Mouse (Mus musculus): ENCODE measurements around the gene Ap1m2. TPM values are rescaled to one million over a fixed set of nuclear protein-coding genes. Genes with fewer than 3 reads are reported as not detected.

The Ap1m2 gene
- polyA plus RNA-seq, 1 experiment from 2014 or later = 77.7 TPM

DNA sequence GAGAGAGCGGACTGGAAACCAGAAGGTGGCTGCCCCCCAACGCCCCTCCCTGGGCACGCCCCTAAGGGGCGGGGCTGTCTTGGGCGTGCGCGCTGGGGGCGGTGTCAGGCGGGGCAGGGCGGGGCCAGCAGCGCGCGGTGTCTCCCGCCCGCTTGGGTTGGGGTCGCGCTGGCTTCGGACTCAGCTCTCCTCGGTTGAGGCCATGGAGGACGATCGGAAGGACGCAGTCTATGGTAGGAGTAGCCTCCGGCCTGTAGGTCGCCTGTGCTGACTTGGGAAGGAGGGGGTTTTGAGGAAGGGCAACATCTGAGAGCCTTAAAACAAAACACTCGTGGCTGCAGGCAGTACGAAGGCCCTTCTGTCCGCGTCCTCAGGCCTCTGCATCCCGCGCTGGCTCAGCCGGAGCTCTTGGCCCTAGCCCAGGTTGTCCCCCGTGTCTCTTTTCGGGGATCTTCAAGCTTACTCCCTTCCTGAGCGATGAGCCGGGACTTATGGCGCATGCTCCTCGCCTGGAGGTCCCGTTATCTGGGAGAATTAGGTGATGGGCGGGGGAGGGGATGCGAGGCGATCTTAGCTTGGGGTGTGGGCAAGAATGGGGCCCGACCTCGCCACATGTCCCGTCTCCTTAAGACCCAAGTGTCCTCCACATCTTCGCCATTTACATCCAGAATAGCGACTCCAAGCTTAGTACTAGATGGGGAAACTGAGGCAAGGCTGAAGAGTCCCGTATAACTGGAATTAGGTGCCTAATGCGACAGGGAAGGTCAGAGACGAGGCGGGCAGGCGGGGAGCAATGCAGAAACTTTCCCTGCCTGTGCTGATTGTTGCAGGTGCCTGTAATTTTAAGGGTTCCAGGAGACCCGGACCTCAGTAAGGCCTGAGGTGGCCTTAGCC lies 8.7 kb upstream of the Ap1m2 start, which contains the start of gene Slc44a2:
Gene Slc44a2, plus strand, starts transcription at position 80 of the 894 bp plus-strand sequence.
- Histone ChIP-seq H3K9me3 (replicated peaks; ENCODE audit: control insufficient read depth, low read length) (0 out of 2 replicates have a peak, but pooled peaks cover 5% of the 10 kb centered on the region), H3K4me1 (ENCODE audit: control insufficient read depth, insufficient read depth, low read length) (peaks cover 18% of the 10 kb centered on the region), H3K36me3 (ENCODE audit: control insufficient read depth, insufficient read depth, low read length) (peaks cover 4% of the 10 kb centered on the region; the same call in 1 of the 2 replicates), H3K27ac (ENCODE audit: low read length) (peak within 1 kb of the TSS; percentile 49), H3K9ac (ENCODE audit: low read length) (peak within 1 kb of the TSS; percentile 79), H3K4me2 (ENCODE audit: low read depth, low read length) (peak within 1 kb of the TSS; percentile 88), H3K4me3 (replicated peaks; ENCODE audit: low read length) (peak within 1 kb of the TSS; percentile 82), H3K27me3 (ENCODE audit: control insufficient read depth, insufficient read depth, low read length) (no peaks in the 10 kb centered on the region)
- 2% methylated on average over 52 of the region's 52 CpGs for WGBS
- ATAC-seq (ENCODE audit: insufficient read depth, low FRiP score) = peak; percentile 95

GRCm38 (mm10) chr9:21320280-21320618 lies 8.1 kb upstream of the Ap1m2 start:
- WGBS = 24% methylated on average over 4 of the region's 4 CpGs
- peak; percentile 30 for ATAC-seq (ENCODE audit: insufficient read depth, low FRiP score)
- H3K27me3 ChIP-seq (ENCODE audit: control insufficient read depth, insufficient read depth, low read length) = no peaks in the 10 kb centered on the region

DNA sequence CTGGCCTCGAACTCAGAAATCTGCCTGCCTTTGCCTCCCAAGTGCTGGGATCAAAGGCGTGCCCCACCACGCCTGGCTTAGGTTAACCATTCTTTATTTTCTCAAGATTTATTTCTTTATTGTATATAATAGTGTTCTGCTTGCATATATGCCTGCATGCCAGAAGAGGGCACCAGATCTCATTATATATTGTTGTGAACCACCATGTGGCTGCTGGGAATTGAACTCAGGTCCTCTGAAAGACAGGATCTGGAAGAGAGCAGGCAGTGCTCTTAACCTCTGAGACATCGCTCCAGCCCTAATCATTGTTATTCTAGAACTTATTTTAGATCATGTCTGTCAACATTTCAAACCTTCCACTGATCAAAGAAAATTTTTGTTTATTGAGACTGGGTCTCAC lies 7.4 kb upstream of the Ap1m2 start:
- Histone ChIP-seq H3K27ac (ENCODE audit: low read length) (no peak overlapping the region), H3K9ac (ENCODE audit: low read length) (no peak overlapping the region), H3K36me3 (ENCODE audit: control insufficient read depth, insufficient read depth, low read length) (no peaks in the 10 kb centered on the region), H3K4me1 (ENCODE audit: control insufficient read depth, insufficient read depth, low read length) (peaks cover 18% of the 10 kb centered on the region), H3K4me3 (replicated peaks; ENCODE audit: low read length) (no peak overlapping the region), H3K27me3 (ENCODE audit: control insufficient read depth, insufficient read depth, low read length) (no peaks in the 10 kb centered on the region), H3K9me3 (replicated peaks; ENCODE audit: control insufficient read depth, low read length) (0 out of 2 replicates have a peak, but pooled peaks cover 5% of the 10 kb centered on the region), H3K4me2 (ENCODE audit: low read depth, low read length) (no peak overlapping the region)
- no peak for ATAC-seq (ENCODE audit: insufficient read depth, low FRiP score)
- 91% methylated on average over 4 of the region's 4 CpGs for WGBS

More at GRCm38 (mm10) chr9:21320280-21320618, 8.1 kb upstream of the Ap1m2 start:
- Histone ChIP-seq H3K4me2 (ENCODE audit: low read depth, low read length) (peak overlapping the region; percentile 88), H3K27ac (ENCODE audit: low read length) (no peak overlapping the region), H3K9me3 (replicated peaks; ENCODE audit: control insufficient read depth, low read length) (0 out of 2 replicates have a peak, but pooled peaks cover 5% of the 10 kb centered on the region), H3K9ac (ENCODE audit: low read length) (peak overlapping the region; percentile 79), H3K36me3 (ENCODE audit: control insufficient read depth, insufficient read depth, low read length) (peaks cover 4% of the 10 kb centered on the region; the same call in 1 of the 2 replicates), H3K4me1 (ENCODE audit: control insufficient read depth, insufficient read depth, low read length) (peaks cover 18% of the 10 kb centered on the region), H3K4me3 (replicated peaks; ENCODE audit: low read length) (peak overlapping the region; percentile 82)

GRCm38 (mm10) chr9:21318792-21319191 lies 6.7 kb upstream of the Ap1m2 start:
- Histone ChIP-seq H3K9ac (ENCODE audit: low read length) (no peak overlapping the region), H3K4me2 (ENCODE audit: low read depth, low read length) (no peak overlapping the region), H3K4me3 (replicated peaks; ENCODE audit: low read length) (no peak overlapping the region), H3K9me3 (replicated peaks; ENCODE audit: control insufficient read depth, low read length) (0 out of 2 replicates have a peak, but pooled peaks cover 5% of the 10 kb centered on the region), H3K4me1 (ENCODE audit: control insufficient read depth, insufficient read depth, low read length) (peaks cover 18% of the 10 kb centered on the region), H3K27me3 (ENCODE audit: control insufficient read depth, insufficient read depth, low read length) (no peaks in the 10 kb centered on the region), H3K27ac (ENCODE audit: low read length) (no peak overlapping the region), H3K36me3 (ENCODE audit: control insufficient read depth, insufficient read depth, low read length) (no peaks in the 10 kb centered on the region)
- 91% methylated on average over 6 of the region's 6 CpGs for WGBS
- ATAC-seq (ENCODE audit: insufficient read depth, low FRiP score) = no peak

DNA sequence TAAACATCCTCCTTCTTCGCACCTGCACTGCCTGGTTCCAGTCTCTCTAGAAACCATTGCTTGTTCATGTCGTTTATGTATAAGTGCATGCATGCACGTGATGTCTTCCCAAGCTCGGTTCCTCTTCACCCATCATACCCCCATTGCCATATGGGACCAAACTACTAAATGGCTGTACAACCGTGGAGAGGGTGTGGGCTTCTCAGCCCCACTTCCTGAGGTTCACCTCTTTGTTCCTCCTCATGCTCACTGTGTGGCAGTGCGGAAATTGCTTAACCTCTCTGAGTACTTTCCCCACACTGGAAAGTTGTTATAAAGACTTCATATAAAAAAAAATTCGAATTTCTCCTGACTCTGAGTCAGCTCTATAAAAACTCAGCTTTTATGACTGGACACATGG lies 4.6 kb upstream of the Ap1m2 start:
- ATAC-seq (ENCODE audit: insufficient read depth, low FRiP score) = no peak
- 68% methylated on average over 7 of the region's 7 CpGs for WGBS

DNA sequence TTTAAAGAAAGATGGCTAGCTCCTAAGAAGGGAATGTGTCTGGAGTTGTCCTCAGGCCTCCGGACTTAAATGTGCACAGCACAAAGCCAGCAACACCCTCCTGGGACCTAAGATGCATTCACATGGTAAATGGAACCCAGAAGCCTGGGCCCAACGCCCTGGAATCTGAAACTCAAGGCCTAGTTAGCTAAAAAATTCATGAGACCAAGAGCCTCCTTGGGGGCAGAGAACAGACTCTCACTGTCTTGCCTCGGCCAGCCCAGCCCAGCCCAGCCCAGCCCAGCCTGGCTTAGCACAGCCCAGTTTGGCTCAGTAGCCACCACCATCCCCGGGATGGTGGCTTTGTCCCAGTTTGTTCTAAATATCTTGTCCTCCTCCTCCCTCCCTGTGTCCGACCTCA lies 3.3 kb upstream of the Ap1m2 start:
- Histone ChIP-seq H3K4me1 (ENCODE audit: control insufficient read depth, insufficient read depth, low read length) (peaks cover 3% of the 10 kb centered on the region; the same call in 1 of the 2 replicates), H3K4me2 (ENCODE audit: low read depth, low read length) (no peak overlapping the region), H3K9ac (ENCODE audit: low read length) (no peak overlapping the region), H3K9me3 (replicated peaks; ENCODE audit: control insufficient read depth, low read length) (0 out of 2 replicates have a peak, but pooled peaks cover 5% of the 10 kb centered on the region), H3K36me3 (ENCODE audit: control insufficient read depth, insufficient read depth, low read length) (no peaks in the 10 kb centered on the region), H3K27ac (ENCODE audit: low read length) (no peak overlapping the region), H3K4me3 (replicated peaks; ENCODE audit: low read length) (no peak overlapping the region), H3K27me3 (ENCODE audit: control insufficient read depth, insufficient read depth, low read length) (0 out of 2 replicates have a peak, but pooled peaks cover 5% of the 10 kb centered on the region)
- 54% methylated on average over 5 of the region's 5 CpGs for WGBS
- ATAC-seq (ENCODE audit: insufficient read depth, low FRiP score) = no peak

More for the DNA sequence above, 4.6 kb upstream of the Ap1m2 start:
- peaks cover 11% of the 10 kb centered on the region for H3K4me1 ChIP-seq (ENCODE audit: control insufficient read depth, insufficient read depth, low read length)
- no peak overlapping the region for H3K27ac ChIP-seq (ENCODE audit: low read length)
- no peak overlapping the region for H3K4me2 ChIP-seq (ENCODE audit: low read depth, low read length)
- H3K4me3 ChIP-seq (replicated peaks; ENCODE audit: low read length) = no peak overlapping the region
- 0 out of 2 replicates have a peak, but pooled peaks cover 5% of the 10 kb centered on the region for H3K9me3 ChIP-seq (replicated peaks; ENCODE audit: control insufficient read depth, low read length)
- H3K27me3 ChIP-seq (ENCODE audit: control insufficient read depth, insufficient read depth, low read length) = 0 out of 2 replicates have a peak, but pooled peaks cover 5% of the 10 kb centered on the region
- H3K36me3 ChIP-seq (ENCODE audit: control insufficient read depth, insufficient read depth, low read length) = no peaks in the 10 kb centered on the region
- H3K9ac ChIP-seq (ENCODE audit: low read length) = no peak overlapping the region

DNA sequence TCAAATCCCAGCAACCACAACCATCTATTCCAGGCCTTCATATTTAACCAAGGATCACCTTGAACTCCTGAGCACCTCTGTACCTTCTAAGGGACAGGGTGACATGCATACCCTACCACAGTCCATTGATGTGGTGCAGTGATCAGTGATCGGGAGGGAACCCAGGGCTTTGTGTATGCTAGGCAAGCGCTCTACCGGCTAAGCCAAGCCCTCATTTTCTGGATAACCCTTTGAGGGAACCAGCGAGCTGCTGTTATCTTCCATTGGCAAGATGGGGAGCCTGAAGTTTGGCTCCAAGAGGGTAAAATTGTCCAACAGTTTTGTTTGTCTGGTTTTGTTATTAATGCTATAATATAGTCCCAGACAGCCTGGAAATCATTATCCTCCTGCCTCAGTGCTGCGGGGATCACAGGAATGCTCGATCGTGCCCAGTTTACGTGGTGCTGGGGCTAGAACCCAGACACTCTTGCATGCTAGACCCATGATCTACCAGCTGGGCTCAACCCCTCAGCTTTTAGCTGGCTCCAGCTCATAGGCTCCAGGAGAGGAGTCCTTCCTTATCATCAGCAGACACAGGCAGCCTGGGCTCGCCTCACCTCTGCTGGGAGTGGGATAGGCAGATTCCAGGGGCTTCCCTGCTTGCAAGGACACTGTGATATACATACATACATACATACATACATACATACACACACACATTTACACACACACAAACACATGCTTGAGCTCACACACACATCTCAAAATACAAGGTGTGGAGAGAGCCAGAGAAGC lies 2.4 kb upstream of the Ap1m2 start:
- WGBS = 87% methylated on average over 9 of the region's 9 CpGs
- 0 out of 2 replicates have a peak, but pooled peaks cover 2% of the 10 kb centered on the region for H3K9me3 ChIP-seq (replicated peaks; ENCODE audit: control insufficient read depth, low read length)
- H3K4me2 ChIP-seq (ENCODE audit: low read depth, low read length) = no peak overlapping the region
- no peak overlapping the region for H3K4me3 ChIP-seq (replicated peaks; ENCODE audit: low read length)
- no peak overlapping the region for H3K27ac ChIP-seq (ENCODE audit: low read length)
- H3K27me3 ChIP-seq (ENCODE audit: control insufficient read depth, insufficient read depth, low read length) = 0 out of 2 replicates have a peak, but pooled peaks cover 5% of the 10 kb centered on the region
- no peak for ATAC-seq (ENCODE audit: insufficient read depth, low FRiP score)
- no peak overlapping the region for H3K9ac ChIP-seq (ENCODE audit: low read length)
- no peaks in the 10 kb centered on the region for H3K4me1 ChIP-seq (ENCODE audit: control insufficient read depth, insufficient read depth, low read length)
- H3K36me3 ChIP-seq (ENCODE audit: control insufficient read depth, insufficient read depth, low read length) = no peaks in the 10 kb centered on the region

GRCm38 (mm10) chr9:21313394-21313793 lies 1.3 kb upstream of the Ap1m2 start:
- no peaks in the 10 kb centered on the region for H3K36me3 ChIP-seq (ENCODE audit: control insufficient read depth, insufficient read depth, low read length)
- H3K4me2 ChIP-seq (ENCODE audit: low read depth, low read length) = no peak overlapping the region
- peak; percentile 81; the same call in 1 of the 2 replicates for ATAC-seq (ENCODE audit: insufficient read depth, low FRiP score)
- no peak overlapping the region for H3K4me3 ChIP-seq (replicated peaks; ENCODE audit: low read length)
- H3K9me3 ChIP-seq (replicated peaks; ENCODE audit: control insufficient read depth, low read length) = no peaks in the 10 kb centered on the region
- 8% methylated on average over 11 of the region's 11 CpGs for WGBS
- H3K27me3 ChIP-seq (ENCODE audit: control insufficient read depth, insufficient read depth, low read length) = 0 out of 2 replicates have a peak, but pooled peaks cover 5% of the 10 kb centered on the region
- H3K27ac ChIP-seq (ENCODE audit: low read length) = no peak overlapping the region
- no peak overlapping the region for H3K9ac ChIP-seq (ENCODE audit: low read length)
- no peaks in the 10 kb centered on the region for H3K4me1 ChIP-seq (ENCODE audit: control insufficient read depth, insufficient read depth, low read length)

Measured in stomach, embryonic 16.5 days (tissue).